Mouse (Mus musculus) embryo, embryonic 10.5 days (tissue): Measurements from ENCODE around the gene Hsd11b2.

Experiments
- DNase-seq: peaks from one replicate; pipeline ENCODE4 v3.0.0-alpha.2; 2015; ENCODE audit warnings: low spot score

Gene Hsd11b2

DNA sequence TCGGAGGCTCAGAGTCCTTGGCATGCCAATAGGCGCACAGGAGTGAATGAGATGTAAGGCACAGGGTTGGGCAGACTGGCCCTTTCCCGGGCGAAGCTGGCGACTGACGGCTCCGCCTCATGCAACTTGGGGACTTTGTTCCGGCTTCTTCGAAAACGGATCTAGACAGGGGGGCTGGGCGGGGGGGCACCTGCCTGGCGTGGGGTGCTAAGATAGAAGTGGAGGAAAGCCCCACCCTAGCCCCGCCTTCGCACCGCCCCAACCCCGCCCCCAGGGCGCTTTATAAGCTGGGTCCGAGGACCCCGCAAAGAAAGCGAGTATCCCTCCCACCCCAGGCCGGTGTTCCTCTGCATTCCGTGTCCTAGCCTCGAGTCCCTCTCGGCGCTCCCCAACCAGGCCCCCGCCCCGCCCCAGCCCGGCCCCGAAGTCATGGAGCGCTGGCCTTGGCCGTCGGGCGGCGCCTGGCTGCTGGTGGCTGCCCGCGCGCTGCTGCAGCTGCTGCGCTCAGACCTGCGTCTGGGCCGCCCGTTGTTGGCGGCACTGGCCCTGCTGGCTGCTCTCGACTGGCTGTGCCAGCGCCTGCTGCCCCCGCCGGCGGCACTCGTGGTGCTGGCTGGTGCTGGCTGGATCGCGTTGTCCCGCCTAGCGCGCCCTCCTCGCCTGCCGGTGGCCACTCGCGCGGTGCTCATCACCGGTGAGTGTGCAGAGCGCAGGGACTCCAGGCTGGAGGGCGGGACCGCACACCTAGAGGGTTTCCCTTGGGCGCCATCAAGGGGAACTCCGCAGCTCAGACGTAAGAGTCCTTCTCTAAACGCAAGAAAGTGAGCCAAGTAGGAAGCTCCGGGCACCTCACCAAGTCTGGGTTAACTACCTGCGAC is at the start of gene Hsd11b2:
Hsd11b2 (plus strand) TSS at position 320 of the 878 bp plus-strand sequence.
- DNase-seq: peak; percentile 74

DNA sequence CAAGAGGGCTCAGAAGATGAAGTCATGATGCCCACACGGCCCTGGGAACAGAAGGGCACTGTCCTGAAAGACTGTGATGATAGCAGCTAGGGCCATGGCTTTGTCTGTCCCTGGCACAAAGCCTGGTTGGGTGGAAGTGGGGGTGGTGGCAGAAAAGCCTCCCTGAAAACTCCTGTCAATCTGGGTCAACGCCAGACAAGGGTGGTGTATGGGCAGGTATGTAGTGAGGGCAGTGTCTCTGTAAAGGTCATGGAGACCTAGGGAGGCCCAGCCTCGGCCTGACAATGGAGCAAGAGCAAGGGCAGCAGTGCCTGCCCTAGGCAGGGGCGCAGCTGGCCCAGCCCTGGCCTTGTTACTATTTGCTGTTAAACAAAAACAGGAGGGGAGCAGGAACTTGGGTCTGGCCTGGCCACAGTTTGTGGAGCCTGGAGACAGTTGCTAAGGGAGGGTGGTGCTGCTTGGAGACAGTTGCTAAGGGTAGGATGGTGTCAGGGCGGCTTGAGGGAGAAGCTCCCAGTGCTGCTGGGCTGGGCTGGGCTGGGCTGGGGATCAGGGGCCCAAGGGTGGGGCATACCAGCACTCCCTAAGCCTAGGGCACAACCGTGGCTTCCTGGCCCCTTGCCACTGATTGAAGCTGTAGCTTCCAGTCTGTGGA is 49.4 kb upstream of the Hsd11b2 start:
- DNase-seq: peak; percentile 77

DNA sequence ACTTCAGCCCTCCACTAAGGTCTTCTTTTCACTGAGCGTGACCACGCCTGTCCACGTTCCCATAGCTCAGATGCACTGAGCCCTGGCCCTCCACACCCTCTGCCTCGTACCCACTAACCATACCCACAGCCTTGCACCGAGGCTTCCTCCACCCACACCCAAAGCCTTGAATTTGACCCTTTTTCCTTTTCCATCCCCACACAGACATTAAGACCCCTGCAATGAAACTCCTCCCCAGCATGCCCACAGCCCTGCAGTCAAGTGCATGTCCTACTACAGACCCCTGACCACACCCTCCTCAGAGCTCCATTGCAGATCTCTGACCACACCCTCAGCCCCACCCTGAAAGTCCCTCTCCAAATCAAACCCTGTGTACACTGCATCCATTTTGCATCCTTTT is 48.7 kb upstream of the Hsd11b2 start:
- no peak for DNase-seq

DNA sequence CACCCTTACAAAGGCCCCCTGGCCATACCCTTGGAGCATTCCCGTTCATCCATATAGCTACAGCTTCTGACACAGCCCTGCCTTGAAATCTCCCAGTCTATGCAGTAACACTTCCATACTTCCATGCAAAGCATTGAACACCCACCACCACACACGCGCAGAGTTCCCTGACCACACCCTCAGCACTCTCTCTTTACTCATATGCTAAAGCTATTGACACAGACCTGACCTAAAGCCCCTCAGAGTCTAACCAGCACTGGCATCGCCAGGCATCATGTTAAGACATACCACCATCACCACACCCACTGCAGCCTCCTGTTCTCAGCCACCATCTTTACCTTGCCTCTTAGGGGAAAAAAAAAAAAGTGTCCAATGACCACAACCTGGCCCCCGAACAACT is 48.3 kb upstream of the Hsd11b2 start:
- DNase-seq: no peak

GRCm38 (mm10) chr8:105470681-105471313 is 47.8 kb upstream of the Hsd11b2 start:
- DNase-seq: no peak

GRCm38 (mm10) chr8:105471314-105472015 is 47.1 kb upstream of the Hsd11b2 start, which contains the start of gene Tppp3:
TSS of gene Tppp3 (minus strand) at chr8:105471526.
- peak; percentile 98 for DNase-seq

DNA sequence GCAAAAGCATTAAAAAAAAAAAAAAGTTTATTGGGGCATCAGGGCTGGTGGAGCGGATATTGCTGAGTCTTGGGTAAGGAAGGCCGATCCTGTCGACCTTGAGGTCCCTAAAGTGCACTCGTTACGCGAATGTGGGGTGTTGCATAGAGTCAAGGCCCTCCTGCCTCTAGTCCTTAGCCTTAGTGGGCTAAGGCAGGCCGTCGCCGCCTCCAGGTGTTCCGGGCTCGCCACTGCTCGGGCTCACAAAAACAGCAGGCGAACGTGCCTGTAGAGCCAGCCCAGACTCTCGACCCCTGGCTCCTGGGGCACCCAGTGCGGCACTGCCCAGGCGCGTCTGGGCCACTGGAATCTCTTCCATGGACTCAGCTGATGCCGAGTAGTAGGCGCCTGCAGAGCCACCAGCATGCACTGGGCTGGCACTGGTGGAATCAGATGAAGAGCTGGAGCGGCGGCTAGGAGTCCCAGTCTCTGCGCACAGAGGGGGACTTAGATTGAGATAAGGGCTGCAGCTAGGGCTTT is 46.1 kb upstream of the Hsd11b2 start:
- no peak for DNase-seq

GRCm38 (mm10) chr8:105472983-105473382 is 45.6 kb upstream of the Hsd11b2 start:
- no peak for DNase-seq

- DNase-seq: peak; percentile 78
Measured at GRCm38 (mm10) chr8:105473816-105474606, 44.5 kb upstream of the Hsd11b2 start.

GRCm38 (mm10) chr8:105474680-105475079 is 43.9 kb upstream of the Hsd11b2 start:
- no peak for DNase-seq

GRCm38 (mm10) chr8:105475254-105475653 is 43.3 kb upstream of the Hsd11b2 start:
- no peak for DNase-seq

GRCm38 (mm10) chr8:105475742-105476141 is 42.8 kb upstream of the Hsd11b2 start:
- DNase-seq: no peak

- DNase-seq: no peak
Measured at GRCm38 (mm10) chr8:105476161-105476560, 42.4 kb upstream of the Hsd11b2 start.

DNA sequence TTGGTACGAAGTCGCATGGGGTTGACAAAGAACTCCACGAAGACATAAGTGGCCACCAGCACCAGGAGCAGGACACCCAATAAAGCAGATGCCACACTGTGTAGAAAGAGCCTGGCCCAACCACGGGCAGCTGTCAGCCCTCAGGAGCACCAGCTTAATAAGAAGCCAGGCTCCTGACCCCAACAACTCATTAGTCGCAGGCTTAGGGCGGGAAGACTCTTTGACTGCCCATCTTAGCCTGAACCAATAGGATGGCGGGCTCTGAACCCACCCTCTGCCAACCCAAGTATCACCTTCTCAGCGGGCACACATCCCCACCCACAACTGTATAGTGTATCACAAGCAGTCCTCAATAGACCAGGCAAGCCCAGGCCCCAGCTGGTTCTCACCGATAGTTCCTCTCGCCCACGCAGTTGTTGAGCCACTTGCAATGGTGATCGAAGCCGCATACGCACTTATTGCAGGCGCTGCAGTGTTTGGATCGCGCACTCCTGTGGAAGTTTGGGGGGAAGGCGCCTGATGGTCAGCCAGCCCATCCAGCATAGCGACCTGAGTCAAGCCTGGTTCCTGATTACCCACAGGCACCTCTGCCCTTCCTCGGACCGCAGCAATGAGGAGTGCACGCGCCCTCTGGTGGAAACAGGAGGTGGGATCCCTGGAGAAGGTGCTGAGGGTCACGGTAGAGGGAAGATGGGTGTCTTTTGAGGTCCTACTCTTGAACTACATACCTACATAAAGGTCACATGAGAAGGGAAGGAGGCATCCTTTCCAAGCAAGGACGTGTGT is 41.7 kb upstream of the Hsd11b2 start:
- peak; percentile 81 for DNase-seq

- no peak for DNase-seq
Measured at GRCm38 (mm10) chr8:105477792-105478191, 40.8 kb upstream of the Hsd11b2 start.

GRCm38 (mm10) chr8:105481013-105481412 is 37.5 kb upstream of the Hsd11b2 start:
- DNase-seq: no peak

DNA sequence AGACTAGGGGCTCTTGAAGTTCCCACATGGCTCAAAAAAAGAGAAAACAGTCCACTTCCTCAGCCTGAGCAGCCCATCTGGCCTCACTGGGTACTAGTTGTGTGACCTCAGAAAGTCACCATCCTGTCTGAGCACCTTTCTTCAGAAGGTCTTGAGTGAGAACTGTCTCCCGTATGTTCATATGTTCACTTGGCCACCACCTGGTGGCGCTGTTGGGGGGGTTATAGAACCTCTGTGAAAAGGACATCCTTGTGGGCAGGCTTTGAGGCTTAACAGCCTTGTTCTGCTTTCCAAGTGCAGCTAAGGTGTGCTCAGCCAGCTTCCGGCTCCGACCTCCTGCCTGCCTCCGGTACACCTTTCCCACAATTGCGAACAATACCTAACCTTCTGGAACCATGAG is 37.1 kb upstream of the Hsd11b2 start:
- peak; percentile 65 for DNase-seq

DNA sequence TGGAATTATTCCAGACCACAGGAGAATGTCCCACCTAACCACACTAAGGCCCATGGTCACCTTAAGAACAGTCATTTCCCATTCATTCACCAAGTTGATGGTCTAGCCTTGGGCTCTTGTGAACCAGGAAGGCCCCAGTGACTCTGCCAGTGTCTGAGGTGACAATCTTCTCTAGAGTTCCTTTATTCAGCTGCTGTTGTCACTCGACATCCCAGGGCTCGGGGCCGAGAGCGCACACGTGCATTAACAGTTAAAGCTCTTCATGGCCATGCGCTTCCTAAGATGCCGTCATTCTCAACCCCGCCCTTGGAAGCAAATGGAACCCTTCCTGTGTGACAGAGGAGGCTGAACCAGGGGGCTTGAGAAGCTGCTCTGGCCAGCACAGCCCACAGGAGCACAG is 36.4 kb upstream of the Hsd11b2 start:
- DNase-seq: no peak

DNA sequence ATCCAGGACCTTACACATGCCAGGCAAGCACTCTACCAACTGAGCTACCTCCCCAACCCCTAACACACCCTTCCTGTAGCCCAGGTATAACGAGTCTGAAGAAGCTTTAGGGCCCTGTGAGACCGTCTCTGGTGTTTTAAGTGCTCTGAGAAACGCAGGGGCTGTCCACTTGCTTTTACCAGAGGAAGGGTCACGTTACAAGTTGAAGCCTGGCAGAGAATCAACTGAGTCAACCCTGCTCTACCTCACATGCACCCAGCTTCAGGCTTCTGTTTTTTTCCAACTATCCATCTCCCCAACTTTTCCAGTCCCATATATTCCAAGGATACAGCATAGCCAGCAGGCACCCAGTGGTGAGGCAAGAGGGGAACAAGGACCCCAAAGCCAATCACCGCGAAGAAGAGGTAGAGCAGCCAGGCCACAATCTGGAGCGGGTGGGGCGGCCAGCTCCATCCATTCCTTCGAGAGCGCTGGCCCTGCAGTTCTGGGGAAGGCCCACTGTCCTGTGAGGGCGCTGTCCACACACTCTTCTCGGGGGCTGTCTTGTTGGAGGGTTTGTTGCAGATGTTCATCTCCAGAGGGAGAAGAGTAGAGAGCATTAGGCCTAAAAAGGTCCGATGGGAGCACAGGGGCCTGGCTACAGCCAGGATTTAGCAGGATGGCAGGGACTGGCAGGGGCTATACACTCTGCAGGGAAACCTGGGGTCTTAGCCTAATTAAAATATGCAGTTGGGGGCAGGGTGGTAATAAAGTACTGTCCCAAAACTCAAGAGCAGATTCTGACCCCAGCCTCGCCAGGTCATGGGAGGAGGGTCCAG is 35.1 kb upstream of the Hsd11b2 start:
- DNase-seq: peak; percentile 82

DNA sequence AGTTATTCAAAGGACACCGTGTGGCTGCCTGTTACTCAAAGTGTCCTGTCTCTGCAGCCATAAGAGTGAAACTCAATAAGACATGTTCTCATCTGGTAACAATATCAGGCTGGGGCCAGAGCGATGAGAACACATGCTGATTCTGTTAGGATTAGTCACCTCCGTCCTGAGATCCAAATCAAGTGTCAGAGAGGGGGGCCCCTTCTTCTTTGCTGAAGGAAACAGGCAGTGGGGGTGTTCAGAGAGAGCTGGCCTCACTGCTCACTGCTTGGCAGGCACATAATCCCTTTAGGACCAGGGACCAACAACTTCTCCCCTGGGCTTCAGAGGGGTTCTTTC is 34.6 kb upstream of the Hsd11b2 start:
- no peak for DNase-seq
